Mouse (Mus musculus) limb, embryonic 11.5 days (tissue): ENCODE results near the gene Slco3a1. TPM values are rescaled to one million over a fixed set of nuclear protein-coding genes. Genes with fewer than 3 reads are reported as not detected.

Source experiments
- ATAC-seq: fragments of 200-750 bp; cut with Nextera tagmentation; 2 replicates; pipeline ENCODE4 v1.8.0; 2017; ENCODE audit warnings: low read depth; ENCODE audit not compliant: insufficient number of reproducible peaks, low FRiP score, low TSS enrichment
- DNase-seq: peaks from one replicate; pipeline ENCODE4 v3.0.0-alpha.2; 2015; ENCODE audit warnings: low spot score
- H3K27ac ChIP-seq: fragments of 300-500 bp; sonication (generic); replicated peaks from 2 replicates; pipeline ENCODE4 v1.5.1; 2014; ENCODE audit warnings: low read depth, mild to moderate bottlenecking, low read length
- H3K27me3 ChIP-seq: fragments of 300-500 bp; sonication (generic); 2 replicates; pipeline ENCODE4 v1.6.1; 2014; ENCODE audit warnings: mild to moderate bottlenecking, low read length, mixed read lengths; ENCODE audit not compliant: control insufficient read depth, insufficient read depth
- H3K36me3 ChIP-seq: fragments of 300-500 bp; sonication (generic); 2 replicates; pipeline ENCODE4 v1.6.1; 2014; ENCODE audit warnings: mild to moderate bottlenecking, low read length, moderate library complexity, mixed read lengths; ENCODE audit not compliant: control insufficient read depth, insufficient read depth
- H3K4me1 ChIP-seq: fragments of 300-500 bp; sonication (generic); 2 replicates; pipeline ENCODE4 v1.6.1; 2014; ENCODE audit warnings: low read length, mixed read lengths; ENCODE audit not compliant: control insufficient read depth, insufficient read depth
- H3K4me2 ChIP-seq: fragments of 300-500 bp; sonication (generic); 2 replicates; pipeline ENCODE4 v1.6.1; 2014; ENCODE audit warnings: low read depth, mild to moderate bottlenecking, moderate library complexity; ENCODE audit not compliant: severe bottlenecking
- H3K4me3 ChIP-seq: fragments of 300-500 bp; sonication (generic); 2 replicates; pipeline ENCODE4 v1.5.1; 2014; ENCODE audit warnings: low read depth, low read length
- H3K9ac ChIP-seq: fragments of 300-500 bp; sonication (generic); 2 replicates; pipeline ENCODE4 v1.6.1; 2014; ENCODE audit warnings: mild to moderate bottlenecking, low read length
- H3K9me3 ChIP-seq: fragments of 300-500 bp; sonication (generic); 2 replicates; pipeline ENCODE4 v1.6.1; 2016; ENCODE audit warnings: low read length; ENCODE audit not compliant: control insufficient read depth
- WGBS: fragments of 180-500 bp; shearing (Covaris S2); extraction: QIAGEN DNeasy Blood & Tissue Kit; methylation state at CpG from one replicate; pipeline ENCODE4 v1.1.7; 2014; 5-methylcytosine and 5-hydroxymethylcytosine counted together
- polyA plus RNA-seq: library from polyadenylated mRNA; unstranded; fragments of >200 nt; fragmentation: Nextera tagmentation; extraction: Ambion mirVana; gene quantifications from 2 replicates; pipeline ENCODE4 v1.2.1, GENCODE M21; 2014

The Slco3a1 gene
- polyA plus RNA-seq, 1 experiment from 2014 or later, result 4.8 TPM

- Histone ChIP-seq H3K4me1 (peaks cover 6% of the 10 kb centered on the region; the same call in 1 of the 2 replicates), H3K4me3 (no peak overlapping the region), H3K9ac (no peak overlapping the region), H3K4me2 (no peak overlapping the region), H3K27me3 (no peaks in the 10 kb centered on the region), H3K36me3 (no peaks in the 10 kb centered on the region), H3K27ac (no peak overlapping the region), H3K9me3 (no peaks in the 10 kb centered on the region)
- ATAC-seq (no peak), DNase-seq (no peak)
Observed at GRCm38 (mm10) chr7:74323194-74323593, 231.4 kb downstream of the Slco3a1 start.

GRCm38 (mm10) chr7:74320635-74321034 is 233.9 kb downstream of the Slco3a1 start:
- DNase-seq, result no peak
- H3K9ac ChIP-seq, result no peak overlapping the region
- H3K4me1 ChIP-seq, result peaks cover 6% of the 10 kb centered on the region; the same call in 1 of the 2 replicates
- WGBS, result 87% methylated on average over 5 of the region's 5 CpGs
- no peak overlapping the region for H3K27ac ChIP-seq
- H3K9me3 ChIP-seq, result no peaks in the 10 kb centered on the region
- no peak for ATAC-seq
- no peak overlapping the region for H3K4me3 ChIP-seq
- no peak overlapping the region for H3K4me2 ChIP-seq
- no peaks in the 10 kb centered on the region for H3K36me3 ChIP-seq
- H3K27me3 ChIP-seq, result no peaks in the 10 kb centered on the region

DNA sequence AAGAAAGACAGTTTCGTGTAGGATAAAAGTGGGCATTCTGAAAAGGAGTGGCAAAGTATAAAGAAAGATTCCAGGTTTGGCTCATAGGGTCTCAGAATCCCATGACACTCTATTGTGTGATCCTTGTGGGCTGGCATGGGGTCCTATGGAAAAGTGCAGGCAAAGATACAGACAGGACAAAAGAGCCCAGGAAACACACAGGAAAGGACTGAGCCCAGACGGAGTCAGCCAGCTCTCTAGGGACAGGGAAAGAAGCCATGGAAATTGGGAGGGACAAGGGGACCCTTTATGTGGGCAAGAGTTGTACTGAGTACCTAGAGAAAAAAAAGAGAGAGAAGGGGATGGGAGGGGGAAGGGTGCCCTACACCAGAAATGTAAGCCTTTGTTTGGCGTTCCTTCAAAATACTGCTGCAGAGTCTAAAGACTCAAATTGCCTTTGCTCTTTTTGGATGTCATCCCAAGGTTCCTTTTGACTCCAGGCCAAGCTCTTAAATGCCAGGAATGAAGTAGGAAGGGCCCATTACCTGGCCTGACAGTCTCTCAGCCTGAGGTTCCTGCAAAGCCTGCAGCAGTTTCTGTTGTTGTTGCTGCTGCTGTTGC is 238.6 kb downstream of the Slco3a1 start:
- H3K9me3 ChIP-seq, result no peaks in the 10 kb centered on the region
- 91% methylated on average over 3 of the region's 3 CpGs for WGBS
- DNase-seq, result no peak
- no peak overlapping the region for H3K27ac ChIP-seq
- no peak overlapping the region for H3K9ac ChIP-seq
- no peaks in the 10 kb centered on the region for H3K36me3 ChIP-seq
- no peaks in the 10 kb centered on the region for H3K27me3 ChIP-seq
- no peaks in the 10 kb centered on the region for H3K4me1 ChIP-seq
- no peak overlapping the region for H3K4me2 ChIP-seq
- no peak for ATAC-seq
- no peak overlapping the region for H3K4me3 ChIP-seq

DNA sequence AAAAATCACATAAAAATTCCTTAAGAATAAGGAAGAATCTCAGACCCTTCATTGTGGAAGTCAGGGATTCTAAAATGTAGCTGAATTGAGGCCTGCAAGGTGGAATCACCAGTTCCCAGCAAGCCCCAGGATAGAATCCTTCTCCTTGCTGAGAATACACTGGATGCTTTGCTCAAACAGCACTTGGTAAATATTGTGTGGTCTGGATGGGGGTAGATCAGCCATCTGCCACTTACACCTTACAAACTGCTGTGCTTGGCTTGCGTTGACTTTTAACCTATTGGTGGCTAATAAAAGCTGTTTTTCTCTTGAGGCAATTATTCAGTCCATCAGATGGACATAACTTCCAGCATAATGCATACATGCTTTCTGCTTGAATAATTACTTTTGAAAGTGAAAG is 240.3 kb downstream of the Slco3a1 start:
- Histone ChIP-seq H3K4me1 (no peaks in the 10 kb centered on the region), H3K4me3 (no peak overlapping the region), H3K27me3 (no peaks in the 10 kb centered on the region), H3K4me2 (no peak overlapping the region), H3K9me3 (no peaks in the 10 kb centered on the region), H3K9ac (no peak overlapping the region), H3K27ac (no peak overlapping the region), H3K36me3 (no peaks in the 10 kb centered on the region)
- ATAC-seq (no peak), DNase-seq (no peak)
- 80% methylated on average over 1 of the region's 1 CpGs for WGBS

DNA sequence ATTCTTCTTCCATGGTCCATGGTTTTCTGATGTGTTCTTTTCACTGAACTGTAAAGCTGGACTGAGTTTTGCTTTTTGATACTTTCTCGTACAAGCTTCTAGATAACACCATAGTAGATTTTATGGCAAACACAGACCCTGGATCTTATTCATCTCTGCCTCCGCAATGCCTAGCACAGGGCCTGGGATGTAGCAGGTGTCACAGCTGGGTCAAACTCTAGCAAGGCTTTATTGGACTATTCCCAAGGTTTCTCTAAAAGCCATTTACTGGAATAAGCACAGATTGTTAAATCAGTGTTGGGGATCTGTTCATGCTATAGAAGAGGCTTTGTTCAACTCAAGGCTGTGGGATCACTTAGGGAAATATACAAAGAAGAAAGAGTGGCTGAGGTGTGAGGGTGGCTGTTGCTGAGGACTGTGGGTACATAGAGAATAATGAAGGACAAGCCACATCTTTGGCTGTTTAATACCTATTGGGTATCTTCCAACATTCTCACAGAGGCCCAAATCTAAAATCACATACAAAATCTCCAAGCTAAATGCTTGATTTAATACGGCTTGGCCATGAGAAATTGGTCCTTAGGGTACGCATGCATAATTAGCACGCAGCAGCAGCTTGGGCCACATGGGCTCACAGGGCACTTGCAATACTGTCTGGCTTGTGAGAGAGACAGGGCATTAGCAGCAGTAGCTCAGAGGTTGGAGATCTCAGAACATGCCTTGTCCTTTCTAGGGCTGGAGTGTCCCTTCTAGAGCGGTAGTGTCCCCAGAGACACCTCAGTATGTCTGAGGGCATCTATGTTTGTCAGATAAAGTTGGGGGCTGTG is 241.1 kb downstream of the Slco3a1 start:
- ATAC-seq, result no peak
- no peak overlapping the region for H3K4me2 ChIP-seq
- WGBS, result 94% methylated on average over 6 of the region's 6 CpGs

DNA sequence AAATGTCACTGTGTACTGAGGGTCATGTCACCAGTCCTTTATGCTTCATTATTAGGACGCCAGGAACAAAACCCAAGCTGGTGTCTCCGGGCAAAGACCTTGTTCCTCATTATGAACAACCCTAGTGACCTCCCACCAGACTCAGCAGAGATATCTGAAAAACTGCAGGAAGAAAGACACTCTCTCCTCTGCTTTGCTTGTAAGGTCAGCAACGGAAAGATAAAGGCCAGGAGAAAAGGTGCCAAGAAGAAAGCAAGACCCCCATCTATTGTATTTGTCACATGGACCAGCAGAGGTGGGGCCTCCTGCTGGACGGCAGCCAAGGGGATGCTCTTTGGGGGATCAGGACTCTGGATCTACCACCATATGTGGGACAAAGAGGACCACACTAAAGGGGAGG is 243.0 kb downstream of the Slco3a1 start:
- Histone ChIP-seq H3K36me3 (no peaks in the 10 kb centered on the region), H3K27ac (no peak overlapping the region), H3K9ac (no peak overlapping the region), H3K4me3 (no peak overlapping the region), H3K4me1 (no peaks in the 10 kb centered on the region), H3K27me3 (no peaks in the 10 kb centered on the region), H3K9me3 (no peaks in the 10 kb centered on the region), H3K4me2 (no peak overlapping the region)
- no peak for DNase-seq
- WGBS, result 72% methylated on average over 4 of the region's 4 CpGs
- ATAC-seq, result no peak

More for the DNA sequence above, 241.1 kb downstream of the Slco3a1 start:
- Histone ChIP-seq H3K9me3 (no peaks in the 10 kb centered on the region), H3K4me1 (no peaks in the 10 kb centered on the region), H3K27ac (no peak overlapping the region), H3K9ac (no peak overlapping the region), H3K4me3 (no peak overlapping the region), H3K27me3 (no peaks in the 10 kb centered on the region), H3K36me3 (no peaks in the 10 kb centered on the region)
- DNase-seq, result no peak

DNA sequence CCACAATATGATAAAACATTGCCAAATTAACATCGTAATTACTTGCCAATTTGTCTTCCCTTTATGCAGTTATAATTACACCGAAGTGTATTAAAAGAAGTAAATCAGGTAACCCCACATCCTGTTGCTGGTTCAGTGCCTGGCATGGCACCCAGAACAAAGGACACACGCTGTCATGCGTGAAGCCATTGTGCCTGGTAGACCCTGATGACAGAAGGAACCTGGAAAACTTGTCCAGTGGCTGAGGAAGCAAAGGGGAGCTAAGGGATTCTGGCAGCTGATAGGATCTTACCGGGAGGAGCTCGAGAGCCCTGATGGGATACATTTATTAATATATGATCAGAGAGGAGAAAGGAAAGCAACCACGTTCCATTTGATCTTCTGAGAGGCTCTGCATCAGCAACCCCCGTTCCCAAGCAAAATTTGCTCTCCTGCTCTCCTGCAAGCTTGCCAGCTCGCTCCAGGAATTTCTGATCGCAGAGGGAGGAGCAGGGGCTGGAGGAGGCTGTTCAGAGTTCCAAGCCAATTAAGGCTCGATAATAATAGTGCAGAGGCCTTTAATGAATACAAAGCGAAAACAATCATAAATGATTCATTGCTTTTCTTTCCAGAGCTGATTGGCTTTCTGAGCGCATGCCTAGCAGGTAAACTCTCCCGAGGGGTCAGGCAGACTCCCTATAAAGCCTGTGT is 250.8 kb downstream of the Slco3a1 start:
- no peak overlapping the region for H3K4me2 ChIP-seq
- WGBS, result 58% methylated on average over 14 of the region's 14 CpGs

DNA sequence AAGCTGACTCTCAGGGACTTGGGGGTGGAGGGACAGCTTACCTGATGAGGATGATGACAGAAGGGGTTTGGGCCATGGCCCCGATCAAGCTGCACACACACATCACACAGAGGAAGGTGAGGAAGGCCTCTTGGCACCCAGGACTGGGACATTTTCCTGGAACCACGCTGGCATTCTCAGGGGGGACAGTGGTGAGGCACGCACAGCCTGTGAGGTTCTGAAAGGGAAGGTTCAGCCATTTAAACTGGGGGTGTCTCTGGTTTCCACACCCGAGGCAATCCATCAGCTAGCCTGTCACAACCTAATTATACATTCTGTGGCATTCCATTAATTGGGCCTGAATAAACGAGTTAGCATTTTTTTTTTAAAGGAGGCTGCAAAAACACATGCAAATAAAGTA is 251.5 kb downstream of the Slco3a1 start:
- no peak overlapping the region for H3K27ac ChIP-seq
- 61% methylated on average over 5 of the region's 5 CpGs for WGBS
- DNase-seq, result no peak
- H3K9ac ChIP-seq, result no peak overlapping the region
- no peaks in the 10 kb centered on the region for H3K9me3 ChIP-seq
- H3K4me1 ChIP-seq, result 0 out of 2 replicates have a peak, but pooled peaks cover 4% of the 10 kb centered on the region
- H3K36me3 ChIP-seq, result no peaks in the 10 kb centered on the region
- no peak overlapping the region for H3K4me3 ChIP-seq
- no peak overlapping the region for H3K4me2 ChIP-seq
- H3K27me3 ChIP-seq, result no peaks in the 10 kb centered on the region
- ATAC-seq, result no peak

More for the DNA sequence above, 250.8 kb downstream of the Slco3a1 start:
- no peak overlapping the region for H3K27ac ChIP-seq
- H3K4me3 ChIP-seq, result no peak overlapping the region
- H3K9me3 ChIP-seq, result no peaks in the 10 kb centered on the region
- ATAC-seq (no peak), DNase-seq (no peak)
- no peaks in the 10 kb centered on the region for H3K36me3 ChIP-seq
- H3K9ac ChIP-seq, result no peak overlapping the region
- 0 out of 2 replicates have a peak, but pooled peaks cover 4% of the 10 kb centered on the region for H3K4me1 ChIP-seq
- H3K27me3 ChIP-seq, result no peaks in the 10 kb centered on the region
